Mouse (Mus musculus) monocyte, adult 2 months (primary cell): ENCODE results near the gene Abca7.
"Not testable (repeated sequence)": the region's sequence is repeated elsewhere in the genome, so short reads cannot be mapped to it uniquely, and the experiment has no call there.

Source experiments
- DNase-seq, 2 experiments: peaks; one replicate each; pipeline ENCODE4 v3.0.0; 2022; ENCODE audit warnings: low spot score in 2 of 2, low read depth in 1 of 2

Gene Abca7

DNA sequence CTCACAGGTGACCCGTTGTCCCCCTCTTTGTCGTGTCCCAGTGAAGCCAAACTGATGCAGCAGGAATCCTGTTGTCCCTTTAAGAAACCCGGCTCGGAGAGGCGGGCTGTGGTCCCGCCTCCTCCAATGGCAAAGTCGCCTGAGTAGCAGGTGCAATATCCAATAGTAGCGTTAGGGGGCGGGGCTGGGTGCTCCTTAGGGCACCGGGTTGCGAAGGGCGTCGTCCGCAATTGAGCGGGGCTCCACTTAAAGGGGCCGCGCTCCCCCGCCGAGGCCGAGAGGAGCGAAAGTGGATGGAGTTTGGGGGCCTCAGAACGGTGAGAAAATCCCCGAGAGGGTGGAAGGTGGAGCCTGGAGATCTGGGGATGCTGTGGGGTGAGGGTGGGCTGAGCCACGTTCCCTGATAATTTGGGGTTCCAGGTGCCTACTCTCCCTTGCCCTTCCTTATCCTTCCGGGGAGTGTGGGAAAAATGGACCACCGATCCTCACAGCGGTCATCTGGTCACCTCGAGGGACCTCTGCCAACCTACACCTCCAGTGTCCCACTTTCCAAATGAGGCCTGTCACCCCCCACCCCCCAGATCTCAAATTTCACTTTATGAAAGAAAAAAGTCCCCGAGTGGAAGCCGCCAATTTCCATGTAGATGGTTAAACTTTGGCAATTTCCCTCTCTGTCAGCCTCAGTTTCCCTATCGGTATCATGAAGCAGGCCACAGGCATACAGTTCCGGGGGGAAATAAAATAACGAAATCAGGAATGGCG is at the start of gene Abca7:
TSS of gene Abca7 (plus strand) at position 223 of the 762 bp plus-strand sequence.
- peak; percentile 81 to 89 for DNase-seq

DNA sequence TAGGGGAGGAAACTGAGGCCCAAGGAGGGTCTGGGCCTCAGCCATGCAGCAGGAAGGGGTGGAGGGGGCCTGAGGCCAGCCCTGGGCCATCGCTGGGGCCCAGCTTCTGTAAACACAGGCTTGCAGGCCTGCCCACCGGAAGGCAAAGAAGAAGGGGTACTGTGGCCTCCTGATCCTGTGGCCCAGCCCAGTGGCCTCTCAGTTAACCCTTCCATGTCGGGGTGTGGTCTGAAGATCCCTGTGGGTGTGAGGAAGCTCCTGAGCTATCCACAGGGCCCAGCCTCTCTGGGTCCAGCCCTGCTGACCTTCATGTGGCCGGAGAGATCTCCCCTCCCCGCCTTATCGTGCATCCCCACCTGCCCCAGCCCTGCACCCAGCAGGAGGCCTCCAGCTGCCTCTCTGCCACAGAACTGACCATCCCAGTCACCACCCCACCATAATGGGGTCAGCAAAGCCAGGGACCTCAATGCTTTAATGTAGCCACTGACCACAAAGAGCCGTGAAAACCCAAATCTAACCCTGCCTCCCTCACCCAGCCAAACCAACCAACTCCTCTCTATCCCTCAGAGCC is 49.5 kb upstream of the Abca7 start:
- no peak for DNase-seq

DNA sequence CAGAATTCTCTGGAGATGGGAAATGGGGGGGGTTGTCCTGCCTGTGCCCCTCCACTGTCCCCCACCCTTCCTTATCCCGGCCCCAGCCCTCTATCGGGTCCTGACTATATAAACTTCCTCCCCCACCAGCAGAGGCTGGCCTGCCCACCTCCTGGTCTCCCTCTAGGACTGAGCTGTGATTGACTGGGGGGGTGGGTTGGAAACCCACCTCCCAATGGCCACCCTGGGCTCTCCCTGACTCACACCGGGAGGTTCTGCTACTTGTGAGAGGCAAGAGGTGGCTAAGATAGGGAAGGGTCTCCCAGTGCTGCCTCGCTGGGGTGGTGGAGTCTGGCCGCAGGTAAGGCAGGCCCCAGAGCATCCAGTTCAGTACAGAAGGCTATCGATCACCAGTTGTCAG is 48.8 kb upstream of the Abca7 start:
- no peak for DNase-seq

DNA sequence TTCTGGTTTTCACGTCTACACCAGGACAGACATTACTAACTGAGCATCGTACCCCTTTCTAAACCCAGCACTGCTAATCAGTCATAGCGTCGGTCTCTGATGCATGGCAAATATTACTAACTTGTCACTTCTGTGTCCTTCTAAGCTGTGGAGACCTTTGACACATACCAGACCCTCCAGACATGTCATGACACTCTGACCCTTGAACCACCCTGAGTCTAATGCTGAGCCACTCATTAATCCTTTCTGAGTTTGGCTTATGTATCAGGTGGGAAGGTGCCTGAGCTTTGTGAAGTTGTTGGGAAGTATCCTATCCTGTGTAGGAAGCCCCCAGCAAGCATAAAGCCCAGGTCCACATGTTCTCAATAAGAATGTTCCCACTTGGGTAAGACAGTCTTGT is 46.4 kb upstream of the Abca7 start:
- no peak for DNase-seq

DNA sequence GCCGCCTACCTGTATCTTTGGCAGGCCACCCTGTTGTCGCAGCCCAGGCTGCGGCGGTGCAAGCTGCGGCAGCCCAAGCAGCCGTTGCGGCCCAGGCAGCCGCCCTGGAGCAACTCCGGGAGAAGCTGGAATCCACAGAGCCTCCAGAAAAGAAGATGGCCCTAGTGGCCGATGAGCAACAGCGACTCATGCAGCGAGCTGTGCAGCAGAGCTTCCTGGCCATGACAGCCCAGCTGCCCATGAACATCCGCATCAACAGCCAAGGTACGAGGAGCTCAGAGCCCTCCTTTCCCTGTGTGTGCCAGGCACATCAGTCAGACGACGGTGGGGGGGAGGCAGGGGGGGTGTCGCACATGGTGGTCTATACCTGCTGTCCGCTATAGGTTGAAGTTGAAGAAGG is 45.6 kb upstream of the Abca7 start:
- DNase-seq, result no peak

DNA sequence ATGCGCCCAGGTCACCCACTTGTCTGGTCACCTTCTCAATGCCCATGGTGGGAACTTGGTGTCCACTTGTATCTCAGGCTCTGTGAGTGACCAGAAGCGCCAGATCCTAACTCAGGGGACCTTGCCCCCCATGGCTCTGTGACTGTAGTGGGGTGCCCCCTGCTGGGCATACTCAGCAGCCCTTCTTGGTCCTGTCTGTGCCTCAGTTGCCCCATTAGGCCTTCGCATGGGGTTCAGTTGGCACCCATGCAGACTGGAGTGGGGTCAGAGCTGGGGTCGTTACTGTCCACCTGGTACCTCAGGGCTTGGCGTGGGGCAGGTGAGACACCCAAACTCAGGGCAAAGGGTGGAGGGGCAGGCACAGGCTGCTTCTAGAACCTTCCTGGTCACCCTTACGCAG is 42.3 kb upstream of the Abca7 start:
- no peak for DNase-seq

DNA sequence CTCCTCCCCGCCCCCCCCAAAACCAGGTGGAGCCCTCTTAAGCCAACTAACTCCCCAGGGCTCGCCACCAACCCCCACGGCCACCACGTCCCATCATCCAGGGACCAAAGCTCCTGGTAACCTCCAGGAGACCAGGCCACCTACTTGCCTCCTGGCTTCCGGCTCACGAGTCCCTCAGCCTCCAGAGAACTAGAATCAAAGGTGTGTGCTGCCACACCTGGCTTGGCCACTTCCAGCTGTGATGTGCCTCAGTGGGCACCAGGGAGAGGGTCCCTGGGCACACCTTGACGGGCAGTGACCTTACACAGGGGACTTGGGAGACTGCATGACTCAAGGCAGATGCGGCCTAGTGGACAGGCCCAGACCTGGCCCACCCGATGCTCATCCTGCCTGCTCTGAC is 40.6 kb upstream of the Abca7 start:
- no peak for DNase-seq

DNA sequence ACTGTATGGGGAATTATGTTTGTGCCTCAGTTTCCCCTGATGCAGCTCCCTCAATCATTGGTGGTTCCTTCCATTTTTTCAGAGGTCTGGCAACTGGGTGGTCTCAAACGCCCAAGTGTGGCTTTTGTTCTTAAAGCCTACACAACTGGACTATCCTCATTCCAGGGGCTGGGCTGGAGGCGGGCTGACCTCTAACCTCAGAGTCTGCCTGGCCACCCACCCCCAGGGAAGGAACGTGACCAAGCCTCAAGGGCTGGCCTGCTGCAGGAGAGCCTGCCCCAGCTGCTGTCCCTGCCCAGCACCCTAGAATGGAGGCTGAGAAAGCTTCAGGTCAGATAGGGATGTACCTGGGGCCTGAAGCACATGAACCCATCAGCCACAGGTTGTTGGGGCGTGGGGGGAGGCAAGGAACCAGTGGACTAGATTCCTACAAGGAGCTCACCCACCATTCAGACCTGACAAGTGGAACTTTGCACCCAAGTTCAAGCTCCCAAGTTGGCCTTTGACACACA is 39.6 kb upstream of the Abca7 start:
- no peak for DNase-seq

DNA sequence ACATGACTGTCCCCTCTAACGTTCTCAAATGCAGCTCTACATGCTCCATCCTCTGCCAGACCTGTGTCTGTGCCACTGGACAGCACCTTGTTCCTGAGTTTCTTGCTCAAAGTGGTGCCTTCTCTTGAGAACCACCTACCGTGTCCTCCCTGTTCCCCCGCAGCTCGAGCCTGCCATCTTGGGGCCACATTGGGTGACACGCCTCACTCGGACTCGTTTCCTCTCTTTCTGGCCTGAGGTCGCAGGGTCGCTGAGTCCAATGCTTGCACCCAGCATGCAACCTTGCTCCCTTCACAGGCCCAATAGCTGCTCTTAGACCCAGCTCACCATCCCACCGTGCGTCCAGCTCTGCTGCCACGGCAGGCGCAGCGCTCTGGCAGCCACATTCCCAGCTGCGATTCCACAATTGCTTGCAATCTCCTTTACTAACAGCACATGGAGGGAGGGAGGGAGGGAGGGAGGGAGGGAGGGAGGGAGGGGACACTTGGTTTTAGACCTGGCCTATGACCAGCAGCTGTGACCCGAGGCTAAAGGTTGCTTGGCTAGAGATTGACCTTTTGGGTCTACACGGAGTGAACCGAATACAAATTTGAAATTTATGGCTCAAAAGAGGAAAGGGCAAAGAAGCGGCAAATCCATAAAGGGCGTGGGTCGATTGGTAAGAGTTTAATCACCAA is 38.0 kb upstream of the Abca7 start:
- peak; percentile 62 to 74 for DNase-seq

DNA sequence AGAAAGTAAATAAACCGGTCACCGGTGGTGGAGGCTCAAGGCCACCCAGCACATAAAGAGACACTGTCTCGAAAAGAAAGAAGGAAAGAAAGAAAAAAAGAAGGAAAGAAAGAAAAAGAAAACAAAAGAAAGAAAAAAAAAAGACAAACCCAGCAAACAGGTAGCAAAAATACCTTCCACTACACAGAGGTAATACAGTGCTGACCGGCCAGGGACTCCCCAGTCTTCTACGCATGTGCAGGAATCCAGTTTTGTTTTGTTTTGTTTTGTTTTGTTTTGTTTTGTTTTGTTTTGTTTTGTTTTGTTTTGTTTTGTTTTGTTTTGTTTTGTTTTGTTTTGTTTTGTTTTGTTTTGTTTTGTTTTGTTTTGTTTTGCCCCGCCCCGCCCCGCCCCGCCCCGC is 36.9 kb upstream of the Abca7 start:
- DNase-seq, result not testable (repeated sequence)

DNA sequence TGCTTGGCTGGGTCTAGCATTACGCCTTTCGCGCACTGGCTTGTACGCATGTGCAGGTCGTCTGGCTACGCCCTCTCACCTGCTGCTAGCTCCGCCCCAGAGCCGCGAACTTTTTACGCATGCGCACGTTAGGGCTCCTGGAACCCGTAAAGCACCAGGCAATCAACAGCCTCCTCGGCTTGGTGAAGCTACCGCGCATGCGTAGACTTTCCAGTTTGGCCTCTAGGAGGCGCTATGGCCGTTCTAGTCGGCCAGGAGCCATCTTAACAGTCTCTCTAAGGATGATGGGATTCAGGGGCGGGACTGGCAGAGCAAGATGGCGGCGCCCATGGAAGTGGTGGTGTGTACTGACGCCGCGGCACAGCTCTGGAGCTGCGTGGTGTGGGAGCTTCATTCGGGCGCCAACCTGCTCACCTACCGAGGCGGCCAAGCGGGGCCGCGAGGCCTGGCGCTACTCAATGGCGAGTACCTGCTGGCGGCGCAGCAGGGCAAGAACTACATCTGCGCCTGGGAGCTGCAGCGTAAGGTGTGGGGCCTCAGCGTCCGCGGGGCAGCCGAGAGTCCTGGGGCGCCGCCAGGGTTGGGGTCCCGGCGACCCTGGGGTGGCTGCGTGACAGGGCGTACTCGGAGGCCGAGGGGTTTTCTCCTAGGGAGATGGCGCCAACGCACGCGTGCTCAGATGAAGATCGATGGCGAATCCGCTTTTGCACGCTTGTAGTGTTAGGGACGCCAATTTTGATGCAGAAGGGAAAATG is 36.3 kb upstream of the Abca7 start, which contains the start of gene Wdr18:
TSS of gene Wdr18 (plus strand) at position 306 of the 755 bp plus-strand sequence.
- DNase-seq, result peak; percentile 100

DNA sequence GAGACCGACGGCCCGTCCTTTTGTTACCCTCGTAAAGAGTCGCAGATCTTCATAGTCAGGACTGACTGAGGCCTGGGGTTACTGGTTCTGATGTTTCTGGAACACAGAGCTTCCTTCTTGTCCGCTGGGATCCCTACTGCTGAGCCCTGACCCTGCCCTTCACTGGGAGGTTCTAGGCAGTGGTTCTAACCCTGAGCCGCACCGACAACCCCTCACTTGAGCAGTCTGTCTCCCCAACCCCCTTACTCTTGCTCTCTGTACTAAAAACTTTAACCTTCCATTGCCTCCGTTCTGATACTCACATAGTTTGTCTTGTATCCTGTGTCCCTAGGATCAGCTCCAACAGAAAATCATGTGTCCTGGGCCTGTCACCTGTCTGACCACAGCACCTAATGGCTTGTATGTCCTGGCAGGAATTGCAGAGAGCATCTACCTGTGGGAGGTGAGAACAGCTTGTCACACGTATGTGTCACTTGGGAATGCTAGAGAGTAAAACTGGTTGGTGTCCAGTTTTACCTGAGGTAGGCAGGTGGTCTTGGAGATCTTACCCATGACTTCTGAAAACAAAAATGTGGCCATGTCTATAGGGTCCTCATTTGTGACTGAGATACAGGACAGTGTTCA is 35.5 kb upstream of the Abca7 start:
- DNase-seq, result no peak

DNA sequence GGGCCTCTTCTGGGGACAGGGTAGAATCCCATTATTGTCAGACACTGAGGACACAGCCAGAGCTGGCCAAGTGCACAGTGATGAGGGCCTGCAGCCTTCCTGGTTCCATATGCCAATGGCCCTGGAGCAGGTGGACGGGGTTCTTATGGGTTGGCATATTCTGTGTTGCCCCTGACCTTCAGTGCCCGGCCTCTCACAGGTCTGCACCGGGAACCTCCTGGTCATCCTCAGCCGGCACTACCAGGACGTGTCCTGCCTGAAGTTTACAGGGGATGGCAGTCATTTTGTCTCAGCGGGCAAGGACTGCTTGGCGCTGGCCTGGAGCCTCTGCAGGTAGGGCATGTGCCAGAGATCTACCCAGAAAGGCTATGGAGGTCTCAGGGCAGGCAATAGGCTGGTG is 31.6 kb upstream of the Abca7 start:
- no peak for DNase-seq

DNA sequence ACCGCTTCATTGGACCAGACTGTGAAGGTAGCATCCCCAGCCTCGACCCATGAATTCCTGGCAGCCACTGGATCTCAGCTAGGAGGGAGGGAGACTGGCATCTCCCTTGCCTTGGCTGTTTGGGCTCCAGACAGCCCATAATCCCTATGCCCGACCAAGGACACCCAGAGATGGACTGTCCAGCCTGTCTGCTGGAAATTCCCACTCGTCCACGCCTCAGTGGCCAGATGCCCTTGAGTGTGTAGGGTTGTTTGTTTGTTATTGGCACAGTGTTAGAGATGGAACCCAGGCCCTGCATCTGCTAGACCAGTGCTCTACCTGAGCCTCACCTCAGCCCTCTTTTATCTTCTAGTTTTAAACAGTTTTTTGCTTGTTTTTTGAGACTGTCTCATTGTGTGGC is 31.0 kb upstream of the Abca7 start:
- DNase-seq, result no peak

DNA sequence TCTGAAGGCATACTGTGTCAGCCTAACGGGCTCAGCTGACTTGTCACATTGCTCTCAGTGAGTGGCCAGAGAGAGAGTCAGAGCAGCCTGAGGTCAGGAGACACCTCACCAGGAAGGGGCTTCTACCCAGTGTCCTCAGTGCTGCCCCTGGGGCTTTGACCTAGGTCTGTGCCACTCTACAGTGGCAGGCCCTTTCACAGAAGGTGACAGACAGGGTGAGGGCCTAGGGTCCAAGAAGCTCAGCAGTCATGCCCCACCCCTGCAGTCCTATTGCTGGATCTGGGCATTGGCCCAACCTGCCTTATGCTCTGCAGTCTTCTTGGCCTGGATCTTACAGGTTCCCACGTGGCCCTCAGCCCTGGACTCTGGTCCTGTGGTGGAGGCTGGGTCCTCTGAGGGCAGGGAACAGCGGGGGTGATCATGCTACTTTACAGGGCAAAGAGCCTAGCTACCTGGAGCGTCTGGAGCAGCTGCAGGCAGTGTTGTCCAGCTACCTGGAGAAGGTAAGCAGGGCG is 29.4 kb upstream of the Abca7 start:
- no peak for DNase-seq

DNA sequence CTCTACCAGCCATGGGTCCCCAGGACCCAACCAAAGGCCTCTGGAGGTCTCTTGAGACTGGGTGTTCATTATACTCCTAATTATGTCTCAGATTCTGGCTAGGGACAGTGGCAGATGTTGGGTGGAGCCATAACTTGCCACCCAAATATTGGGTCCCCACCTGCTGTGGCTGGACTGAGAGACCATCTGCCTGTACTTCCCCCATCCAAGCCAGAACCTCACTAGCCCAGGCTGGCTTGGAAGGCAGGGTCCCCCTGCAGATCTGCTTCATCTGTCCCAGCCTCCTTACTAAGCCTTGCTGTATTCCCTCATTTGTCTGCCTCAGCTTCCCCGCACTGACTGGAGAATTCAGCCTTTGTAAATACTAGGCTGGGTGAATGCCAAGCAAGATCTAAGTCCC is 28.1 kb upstream of the Abca7 start:
- no peak for DNase-seq

DNA sequence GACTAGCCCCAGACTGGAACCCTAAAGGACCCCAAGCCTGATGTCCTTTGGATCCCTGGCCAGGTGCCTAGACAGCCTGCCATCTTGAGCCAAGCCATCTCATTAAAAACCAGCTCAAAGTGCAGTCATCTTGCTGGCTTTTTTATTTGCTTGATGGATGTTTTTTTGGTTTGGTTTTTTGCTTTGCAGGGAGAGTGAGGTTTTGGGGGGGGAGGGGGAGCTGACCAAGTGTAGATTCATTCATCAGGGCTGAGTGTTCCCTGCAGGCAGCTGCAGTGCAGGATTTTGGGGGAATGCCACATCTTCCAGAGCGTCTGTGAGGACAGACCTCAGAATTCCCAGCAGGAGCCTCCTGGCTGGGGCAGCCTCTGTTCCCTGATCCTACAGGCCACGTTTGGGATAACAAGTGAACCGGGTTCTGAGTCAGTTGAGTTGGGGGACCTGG is 27.1 kb upstream of the Abca7 start:
- no peak for DNase-seq

DNA sequence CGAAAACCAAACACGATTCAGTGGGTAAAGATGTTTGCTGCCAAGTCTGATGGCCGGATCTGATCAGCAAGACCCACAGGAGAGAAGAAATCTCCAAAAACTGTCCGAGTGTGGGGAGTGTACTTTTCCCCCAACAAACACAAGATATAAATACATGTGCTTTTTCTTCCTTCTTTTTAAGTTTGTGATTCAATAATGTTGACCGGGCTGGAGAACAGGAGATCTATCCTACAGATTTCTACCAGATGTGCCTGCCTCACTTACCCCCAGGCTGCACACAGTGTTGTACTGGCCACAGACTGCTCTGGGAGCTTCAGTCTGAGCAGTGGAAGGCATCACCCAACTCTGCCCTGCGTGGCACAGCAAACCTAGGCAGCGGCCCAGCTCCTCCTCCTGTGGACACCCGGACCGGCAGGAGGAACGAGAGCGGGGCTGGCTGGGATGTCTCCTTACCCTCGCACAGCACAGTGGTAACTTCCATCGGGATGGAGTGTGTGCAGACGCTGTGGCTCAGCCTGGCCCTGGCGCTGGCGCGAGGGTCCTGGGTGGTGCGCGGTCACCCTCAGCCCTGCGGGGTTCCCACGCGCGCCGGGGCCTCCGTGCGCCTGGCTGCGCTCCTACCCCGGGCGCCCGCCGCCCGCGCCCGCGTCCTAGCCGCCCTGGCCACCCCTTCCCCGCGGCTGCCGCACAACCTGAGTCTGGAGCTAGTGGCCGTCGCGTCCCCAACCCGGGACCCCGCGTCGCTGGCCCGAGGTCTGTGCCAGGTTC is 25.7 kb upstream of the Abca7 start, which contains the start of gene Grin3b:
TSS of gene Grin3b (plus strand) at position 301 of the 768 bp plus-strand sequence.
- DNase-seq, result no peak

DNA sequence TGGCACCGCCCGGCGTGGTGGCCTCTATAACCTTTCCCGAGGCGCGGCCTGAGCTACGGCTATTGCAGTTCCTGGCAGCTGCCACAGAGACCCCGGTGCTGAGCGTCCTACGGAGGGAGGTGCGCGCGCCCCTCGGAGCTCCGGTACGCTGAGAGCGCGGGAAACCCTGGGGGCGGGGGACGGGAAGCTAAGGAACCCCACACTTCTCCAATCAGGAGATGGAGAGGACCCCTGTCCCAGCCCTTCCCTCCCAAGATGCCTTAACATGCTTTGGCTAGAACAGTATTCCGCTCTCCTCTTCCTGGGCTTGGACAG is 25.2 kb upstream of the Abca7 start:
- DNase-seq, result no peak

DNA sequence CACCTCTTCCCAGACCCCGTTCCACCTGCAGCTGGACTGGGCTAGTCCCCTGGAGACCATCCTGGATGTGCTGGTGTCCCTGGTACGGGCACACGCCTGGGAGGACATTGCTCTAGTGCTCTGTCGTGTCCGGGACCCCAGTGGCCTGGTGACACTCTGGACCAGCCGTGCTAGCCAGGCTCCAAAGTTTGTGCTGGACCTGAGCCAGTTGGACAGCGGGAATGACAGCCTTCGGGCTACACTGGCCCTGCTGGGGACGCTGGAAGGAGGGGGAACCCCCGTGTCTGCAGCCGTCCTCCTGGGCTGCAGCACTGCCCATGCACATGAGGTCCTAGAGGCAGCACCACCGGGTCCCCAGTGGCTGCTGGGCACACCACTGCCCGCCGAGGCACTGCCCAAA is 23.5 kb upstream of the Abca7 start:
- no peak for DNase-seq
